Mouse (Mus musculus) myocyte (in vitro differentiated cells): ENCODE measurements at regions not wholly inside any gene's neighbourhood (a gene's known extent, or its start where the extent isn't known, plus 50 kb on each side); places are given as distances from the start of the nearest gene placed in this dataset.

Source experiments
- H3K27me3 ChIP-seq: one replicate; pipeline ENCODE4 v1.6.1; 2011; ENCODE audit not compliant: control insufficient read depth, insufficient read depth, insufficient read length
- H3K36me3 ChIP-seq: one replicate; pipeline ENCODE4 v1.6.1; 2011; ENCODE audit not compliant: control insufficient read depth, insufficient read depth
- H3K4me2 ChIP-seq: one replicate; pipeline ENCODE4 v1.6.1; 2011; ENCODE audit warnings: low read depth, control low read depth
- H3K4me3 ChIP-seq: one replicate; pipeline ENCODE4 v1.5.1; 2011; ENCODE audit warnings: mild to moderate bottlenecking, control low read depth, moderate library complexity
- H3K79me2 ChIP-seq: one replicate; pipeline ENCODE4 v1.6.1; 2011; ENCODE audit not compliant: control insufficient read depth, insufficient read depth
- H3ac ChIP-seq: one replicate; pipeline ENCODE4 v1.6.1; 2011; ENCODE audit not compliant: control insufficient read depth, insufficient read length
- E2F4 ChIP-seq: IDR thresholded peaks from one replicate; pipeline ENCODE4 v1.6.1; 2011; ENCODE audit warnings: mild to moderate bottlenecking, control low read depth, moderate library complexity; ENCODE audit not compliant: insufficient read depth
- MAX ChIP-seq: IDR thresholded peaks from one replicate; pipeline ENCODE4 v1.6.1; 2011; ENCODE audit warnings: low read depth, mild to moderate bottlenecking, control low read depth
- MYOD1 ChIP-seq, 3 experiments: IDR thresholded peaks; one replicate each; pipeline ENCODE4 v1.6.1; 2011; ENCODE audit warnings: control low read depth in 2 of 3, low read depth in 2 of 3, mild to moderate bottlenecking in 2 of 3, moderate library complexity in 1 of 3; ENCODE audit not compliant: insufficient read length in 2 of 3, control insufficient read depth in 1 of 3
- POLR2AphosphoS2 ChIP-seq: IDR thresholded peaks from one replicate; pipeline ENCODE4 v1.6.1; 2011; ENCODE audit warnings: low read depth, control low read depth; ENCODE audit not compliant: insufficient read length
- REST ChIP-seq: IDR thresholded peaks from one replicate; pipeline ENCODE4 v1.6.1; 2011; ENCODE audit warnings: mild to moderate bottlenecking, control low read depth, moderate library complexity; ENCODE audit not compliant: insufficient read depth, insufficient read length
- SRF ChIP-seq: IDR thresholded peaks from one replicate; pipeline ENCODE4 v1.6.1; 2011; ENCODE audit warnings: low read depth; ENCODE audit not compliant: control insufficient read depth, insufficient read length
- TCF12 ChIP-seq: IDR thresholded peaks from one replicate; pipeline ENCODE4 v1.6.1; 2011; ENCODE audit warnings: mild to moderate bottlenecking, control low read depth; ENCODE audit not compliant: poor library complexity, insufficient read depth, severe bottlenecking
- TCF3 ChIP-seq: IDR thresholded peaks from one replicate; pipeline ENCODE4 v1.6.1; 2011; ENCODE audit warnings: low read depth, control low read depth; ENCODE audit not compliant: insufficient read length
- USF1 ChIP-seq: IDR thresholded peaks from one replicate; pipeline ENCODE4 v1.6.1; 2011; ENCODE audit warnings: low read depth, mild to moderate bottlenecking, control low read depth, moderate library complexity

- H3K36me3 ChIP-seq = no peaks in the 10 kb centered on the region
- TF ChIP-seq MAX (no peak), TCF12 (no peak), REST (no peak), SRF (no peak), E2F4 (no peak), TCF3 (no peak), USF1 (no peak), MYOD1 (IDR thresholded peaks at IDR 0.05; ENCODE audit: control insufficient read depth in 1 of 3, insufficient read length in 2 of 3, low read depth in 2 of 3) (no peak)
- no peaks in the 10 kb centered on the region for H3K79me2 ChIP-seq
- no peak overlapping the region for H3K4me2 ChIP-seq
- H3ac ChIP-seq = no peak overlapping the region
- H3K27me3 ChIP-seq = peaks cover 17% of the 10 kb centered on the region
- H3K4me3 ChIP-seq = no peak overlapping the region
Measured at GRCm38 (mm10) chr6:117788580-117789540, 52.1 kb upstream of the Zfp637 start.

- H3K4me3 ChIP-seq = no peak overlapping the region
- no peak overlapping the region for H3ac ChIP-seq
- no peaks in the 10 kb centered on the region for H3K36me3 ChIP-seq
- no peak overlapping the region for H3K4me2 ChIP-seq
- H3K27me3 ChIP-seq = peaks cover 11% of the 10 kb centered on the region
- H3K79me2 ChIP-seq = no peaks in the 10 kb centered on the region
- no peak for TF ChIP-seq REST
- TF ChIP-seq E2F4 = no peak
- no peak for TF ChIP-seq POLR2AphosphoS2
- no peak for TF ChIP-seq MAX
Measured at GRCm38 (mm10) chr6:117790581-117790980, 50.4 kb upstream of the Zfp637 start.
